Mouse (Mus musculus) left cerebral cortex, adult 18-20 months (tissue): ENCODE measurements at regions not wholly inside any gene's neighbourhood (a gene's known extent, or its start where the extent isn't known, plus 50 kb on each side); places are given as distances from the start of the nearest gene placed in this dataset.
A peak's percentile ranks its signal among the peaks of the same experiment; 100 is the strongest.

Experiments used
- DNase-seq, 2 experiments: peaks; one replicate each; pipeline ENCODE4 v3.0.0; 2021 to 2022; ENCODE audit warnings: low spot score in 2 of 2, mixed read lengths in 1 of 2

DNA sequence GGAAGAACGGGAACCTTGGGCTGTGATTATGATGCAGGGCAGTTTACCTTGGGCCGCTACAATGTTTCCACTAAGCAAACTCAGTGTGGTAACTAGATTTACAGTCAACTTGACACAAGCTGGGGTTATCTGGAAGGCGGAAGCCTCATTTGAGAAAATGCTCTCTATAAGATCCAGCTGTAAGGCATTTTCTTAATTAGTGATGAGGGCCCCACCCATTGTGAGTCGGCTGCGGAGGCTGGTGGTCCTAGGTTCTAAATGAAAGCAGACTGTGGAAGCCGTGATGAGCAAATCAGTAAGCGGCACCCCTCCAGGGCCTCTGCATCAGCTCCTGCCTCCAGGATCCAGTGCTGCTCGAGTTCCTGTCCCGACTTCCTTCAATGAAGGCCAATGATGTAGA, 183.4 kb downstream of the Ly86 start:
- no peak for DNase-seq

DNA sequence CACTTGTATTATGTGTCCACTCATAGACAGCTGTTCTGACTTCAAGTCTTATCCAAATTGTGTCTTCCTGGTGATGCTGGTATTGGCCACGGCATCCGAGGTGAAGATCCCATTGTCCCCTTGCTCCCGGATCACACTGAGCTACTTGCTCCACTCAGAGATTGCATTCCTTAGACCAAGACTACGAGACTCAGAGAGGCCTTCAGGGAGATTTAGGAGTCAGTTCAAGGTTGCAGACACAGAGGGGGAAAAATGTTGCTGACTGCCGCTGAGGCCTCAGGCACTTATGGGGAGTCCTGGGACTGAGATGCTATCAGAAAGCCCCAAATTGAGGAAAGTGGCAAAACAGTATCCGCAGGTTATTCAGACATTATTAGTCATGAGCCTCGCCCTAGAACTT, 183.9 kb downstream of the Ly86 start:
- DNase-seq: no peak

DNA sequence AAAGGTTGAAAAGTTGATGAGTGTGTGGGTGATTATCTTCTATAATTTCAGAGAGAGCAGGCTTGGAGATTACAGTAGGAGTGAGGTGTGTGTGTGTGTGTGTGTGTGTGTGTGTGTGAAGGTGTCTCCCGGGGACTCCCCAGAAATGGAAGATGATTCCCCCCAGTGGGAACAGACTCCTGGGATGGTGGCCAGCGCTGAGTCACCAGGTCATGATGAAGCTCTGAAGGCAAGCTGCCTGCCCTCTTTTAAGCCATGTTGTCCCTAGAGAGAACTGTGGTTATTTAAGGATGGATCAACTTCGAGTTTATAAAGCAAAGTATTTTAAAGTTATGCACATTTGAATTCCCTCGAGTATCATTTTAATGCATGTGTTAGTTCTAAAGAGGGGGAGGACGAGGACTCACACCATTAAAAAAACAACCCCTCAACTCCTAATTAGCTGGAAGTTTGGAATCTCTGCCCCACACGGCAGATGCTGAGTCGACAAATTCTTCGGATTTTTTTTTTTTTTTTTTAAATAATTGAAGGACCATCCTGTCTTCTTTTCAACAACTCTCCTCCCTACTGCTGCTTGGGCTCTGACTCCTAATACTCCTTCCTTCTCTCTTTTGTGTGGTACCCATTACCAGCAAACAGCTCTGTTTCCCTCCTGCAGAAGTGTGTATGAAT, 186.6 kb downstream of the Ly86 start:
- DNase-seq: no peak

DNA sequence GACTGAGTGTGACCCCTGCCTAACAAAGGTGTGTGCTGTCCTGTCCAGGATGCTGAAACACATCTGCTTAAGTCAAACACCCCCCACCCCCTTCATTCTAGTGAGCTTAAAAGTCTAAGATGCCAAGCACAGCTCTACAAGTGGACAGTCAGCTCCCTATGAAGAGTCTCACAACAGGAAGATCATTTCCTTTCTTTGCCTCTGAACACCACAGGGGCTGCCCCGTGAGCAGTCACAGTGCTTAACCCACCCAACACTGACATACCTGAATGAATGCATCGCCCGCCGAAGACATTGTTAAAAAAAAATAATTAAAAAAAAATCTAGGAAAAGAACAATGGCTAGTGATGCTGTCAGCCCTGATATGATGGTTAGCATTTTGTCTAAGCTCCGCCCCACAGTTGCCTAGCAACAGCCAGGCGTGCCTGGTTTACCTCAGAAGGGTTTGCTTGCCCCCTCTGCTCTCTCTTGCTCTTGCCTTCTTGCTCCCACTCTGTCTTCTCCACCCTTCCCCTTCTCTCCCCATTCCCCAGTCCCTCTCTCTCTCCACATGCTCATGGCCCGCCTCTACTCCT, 187.7 kb downstream of the Ly86 start:
- no peak for DNase-seq

DNA sequence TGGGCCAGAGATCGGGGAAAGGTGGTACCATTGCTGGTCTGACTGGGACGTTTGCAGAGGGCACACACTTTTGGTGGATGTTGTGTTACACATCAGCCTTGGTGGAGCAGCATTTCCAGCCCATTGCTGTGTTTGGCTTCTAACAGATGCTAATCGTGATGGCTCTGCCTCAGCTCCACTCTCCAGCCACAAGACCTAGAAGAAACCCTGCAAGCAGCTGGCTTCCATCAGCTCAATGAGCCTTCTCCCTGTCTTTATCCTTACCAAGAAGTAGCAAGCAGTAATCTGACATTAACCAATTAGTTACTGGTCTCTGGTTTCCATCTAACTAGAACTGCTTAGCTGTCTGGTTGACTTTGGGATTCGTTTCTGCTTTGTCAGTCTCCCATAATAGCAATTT, 188.8 kb downstream of the Ly86 start:
- no peak for DNase-seq

DNA sequence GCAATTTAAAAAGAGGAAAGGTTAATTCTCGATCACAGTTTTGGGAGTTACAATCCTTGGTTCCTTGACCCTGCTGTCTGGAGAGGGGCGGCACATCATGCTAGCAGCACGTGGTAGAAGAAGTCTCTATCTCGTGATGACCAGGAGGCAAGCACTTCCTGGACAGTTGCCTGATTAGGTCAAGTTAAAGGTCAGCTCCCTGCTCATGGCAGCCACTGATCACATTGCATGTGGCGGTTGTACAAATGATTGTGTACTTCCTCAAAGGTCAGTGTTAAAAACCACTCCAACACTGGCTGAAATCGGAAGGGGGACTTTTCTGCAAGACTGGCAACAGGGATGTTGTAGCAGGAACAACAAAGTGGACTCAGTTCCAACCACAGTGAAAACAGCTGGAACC, 192.3 kb downstream of the Ly86 start:
- no peak for DNase-seq

DNA sequence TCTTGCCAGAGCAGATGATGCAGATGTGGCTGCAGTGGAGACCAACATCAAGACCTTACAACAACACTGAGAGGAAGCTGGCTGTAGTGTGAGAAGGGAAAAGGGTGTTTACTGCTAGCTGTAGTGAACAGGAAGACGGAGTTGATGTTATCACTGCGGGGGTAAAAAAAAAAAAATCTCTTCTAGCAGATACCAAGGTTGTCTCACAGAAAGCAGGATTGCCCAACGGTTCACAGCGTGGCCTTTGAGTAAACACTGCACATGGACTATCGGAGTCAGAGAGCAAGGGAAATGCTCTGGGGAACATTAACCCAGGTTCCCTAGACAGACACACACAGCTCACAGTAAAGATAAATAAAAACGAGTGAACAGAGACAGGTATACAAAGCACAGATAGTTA, 192.8 kb downstream of the Ly86 start:
- no peak for DNase-seq

DNA sequence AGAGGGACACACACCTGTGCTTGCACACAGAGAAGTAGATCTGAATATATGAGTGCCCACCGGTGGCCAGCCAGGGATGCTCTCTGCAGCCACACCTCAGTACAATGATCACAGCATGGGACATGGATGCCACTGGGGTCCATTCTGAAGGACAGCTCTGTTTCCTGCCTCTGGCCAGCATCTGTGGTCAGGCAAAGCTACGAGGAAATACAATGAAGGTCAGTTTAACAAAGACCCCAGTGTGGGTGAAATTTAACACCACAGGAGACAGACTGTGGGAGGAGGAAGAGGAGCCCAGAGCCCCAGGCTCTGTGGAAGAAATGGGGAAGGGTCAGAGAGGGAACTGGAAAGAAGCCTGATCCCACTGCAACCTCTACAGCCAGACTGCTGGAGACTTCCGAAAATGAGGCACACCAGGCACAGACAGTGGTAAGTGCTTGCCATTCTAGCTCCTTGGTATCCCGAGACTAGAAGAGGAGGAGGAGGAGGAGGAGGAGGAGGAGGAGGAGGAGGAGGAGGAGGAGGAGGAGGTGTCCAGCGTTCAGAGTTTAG, 196.0 kb downstream of the Ly86 start:
- no peak for DNase-seq

DNA sequence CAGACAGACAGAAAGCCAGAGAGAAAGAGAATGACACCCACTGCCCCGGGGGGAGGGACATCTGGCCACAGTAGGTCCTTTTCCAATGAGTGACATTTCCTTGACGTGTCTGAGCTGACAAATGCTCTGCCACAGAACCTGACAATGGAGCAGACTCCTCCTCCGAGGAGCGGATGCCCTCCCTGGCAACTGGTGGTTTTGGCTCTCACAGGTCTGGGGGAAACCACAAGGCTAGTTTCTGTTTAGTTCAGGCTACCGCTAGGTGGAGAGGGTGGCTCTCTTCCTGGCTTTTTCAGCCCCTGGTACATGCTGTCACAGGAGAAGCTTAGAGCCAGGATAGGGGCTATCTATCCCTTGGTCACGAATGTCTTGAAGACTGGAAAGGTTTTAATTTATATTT, 196.7 kb downstream of the Ly86 start:
- DNase-seq: peak; percentile 15 to 21

DNA sequence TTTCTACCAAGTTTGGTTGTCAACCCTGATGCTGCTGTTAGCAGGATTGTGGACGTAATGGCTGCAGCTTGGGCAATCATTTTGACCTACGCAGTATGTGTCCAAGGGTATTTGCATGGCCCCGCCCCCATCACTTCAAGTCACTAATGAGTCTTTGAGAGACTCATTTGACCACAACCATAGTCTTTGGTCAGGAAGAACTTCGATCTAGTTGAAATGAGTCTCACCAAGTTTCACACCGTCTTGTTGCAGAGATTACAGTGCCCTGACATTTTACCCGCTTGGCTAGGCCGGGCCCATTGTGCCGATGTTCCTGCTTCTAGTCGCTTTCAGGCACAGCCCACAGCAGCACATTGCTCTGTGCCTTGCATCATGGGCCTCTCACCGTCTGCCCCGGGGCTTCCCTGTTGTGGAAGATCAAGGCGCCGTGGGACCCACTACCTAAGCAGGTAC, 197.8 kb downstream of the Ly86 start:
- no peak for DNase-seq

DNA sequence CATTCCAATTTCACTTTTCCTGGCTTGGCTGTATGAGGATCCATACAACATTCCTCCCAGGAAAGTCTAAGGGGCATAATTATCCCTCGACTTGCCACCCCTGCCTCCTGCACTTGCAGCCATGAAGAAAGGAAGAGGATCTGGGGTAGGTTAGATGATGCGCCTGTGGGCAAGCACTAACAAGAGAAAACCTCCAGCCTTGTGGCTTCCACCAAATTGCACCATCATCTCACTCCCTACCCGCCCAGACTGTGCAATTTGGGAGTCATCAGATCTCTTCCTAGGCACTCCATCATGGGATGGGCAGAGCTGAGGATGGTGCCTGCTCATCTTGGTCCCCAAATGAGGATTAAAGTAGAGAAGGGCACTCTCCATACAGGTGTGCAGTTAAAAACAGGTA, 198.8 kb downstream of the Ly86 start:
- DNase-seq: no peak

DNA sequence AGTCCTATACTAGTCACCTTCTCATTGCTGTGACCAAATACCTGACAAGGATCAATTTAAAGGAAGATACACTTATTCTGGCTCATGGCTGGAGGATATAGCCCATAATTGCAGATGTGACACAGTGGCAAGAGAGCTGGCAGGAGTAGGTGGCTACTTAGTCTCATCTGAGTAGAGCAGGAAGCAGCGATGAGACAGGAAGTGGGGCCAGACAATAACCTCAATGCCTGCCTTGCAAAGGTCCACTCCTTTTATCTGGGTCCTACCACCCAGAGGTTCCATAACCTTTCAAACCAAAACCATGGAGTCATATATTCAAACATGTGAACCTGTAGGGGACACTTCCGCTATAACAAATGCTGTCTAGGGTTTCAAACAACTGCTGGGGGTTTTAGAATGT, 199.7 kb downstream of the Ly86 start:
- DNase-seq: no peak

DNA sequence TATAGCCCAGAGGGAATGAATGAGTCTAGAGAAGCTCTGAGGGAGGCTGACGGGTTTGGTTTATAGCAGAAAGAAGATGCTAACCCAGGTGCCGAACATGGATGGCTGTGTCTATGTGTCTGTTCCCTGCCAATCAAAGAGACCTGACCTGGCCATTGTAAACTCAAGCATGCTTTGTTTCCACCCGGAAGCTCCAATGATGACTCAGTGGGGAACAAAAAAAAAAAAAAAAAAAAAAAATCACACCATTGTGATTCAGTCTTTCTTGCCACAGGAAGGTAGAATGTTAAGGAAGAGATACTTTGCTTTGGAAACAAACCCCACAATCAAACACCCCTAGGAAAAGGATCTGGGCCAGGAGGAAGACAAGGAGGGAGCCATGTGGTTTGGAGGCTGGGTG, 201.5 kb downstream of the Ly86 start:
- no peak for DNase-seq

DNA sequence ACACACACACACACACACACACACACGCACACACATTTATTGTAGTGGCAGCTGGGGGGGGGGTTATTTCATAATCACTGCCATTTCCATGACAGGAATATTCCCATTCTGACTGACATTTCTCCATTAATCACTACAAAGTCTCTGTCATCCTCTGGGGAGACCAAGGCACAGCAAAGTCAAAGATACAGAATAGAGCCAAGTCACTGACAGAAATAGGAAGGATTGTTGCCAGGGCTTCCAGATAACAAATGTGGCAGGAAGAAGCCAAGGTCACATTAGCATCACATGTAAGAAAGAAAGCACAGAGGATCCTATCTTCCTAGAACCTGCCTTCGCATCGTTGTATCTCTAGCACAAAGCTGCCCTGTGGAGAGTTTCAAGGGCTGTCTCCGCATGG, 205.6 kb downstream of the Ly86 start:
- no peak for DNase-seq

DNA sequence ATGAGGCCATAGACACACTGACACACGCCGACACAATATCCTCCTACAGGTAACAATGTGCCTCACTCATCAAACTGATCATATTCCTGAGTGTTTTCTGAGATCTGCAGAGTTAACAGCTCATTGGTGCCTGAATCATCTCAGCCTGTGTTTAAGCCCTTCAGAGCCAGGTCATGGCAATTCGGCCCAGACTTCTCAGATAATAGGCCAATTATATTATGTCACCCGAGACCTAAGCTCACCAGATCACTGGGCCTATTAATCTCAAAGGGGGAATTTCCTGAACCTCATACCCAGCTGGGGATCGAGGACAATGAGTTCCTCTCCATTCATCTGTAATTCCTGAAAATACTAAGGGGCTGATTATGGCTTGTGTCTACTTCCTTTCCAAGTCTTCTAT, 208.4 kb downstream of the Ly86 start:
- DNase-seq: no peak

DNA sequence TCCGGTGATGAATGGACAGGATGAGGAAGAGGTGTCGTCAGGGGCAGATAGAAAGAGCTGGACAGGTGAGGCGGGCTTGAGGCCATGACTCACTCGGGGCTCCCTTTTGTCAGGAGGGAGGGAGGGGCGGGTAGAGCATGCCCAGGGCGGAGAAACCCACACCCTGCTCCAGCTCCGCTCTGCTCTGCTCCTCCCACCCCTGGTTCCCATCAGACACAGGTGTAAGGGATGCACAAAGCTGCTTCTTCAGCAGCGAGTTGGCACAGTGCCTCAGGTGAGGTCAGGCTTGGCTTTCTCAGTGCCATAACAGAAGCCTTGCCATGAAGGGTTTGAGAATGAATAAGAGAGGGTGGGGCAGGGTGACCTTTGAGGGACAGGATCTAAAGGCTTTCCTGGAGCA, 212.2 kb downstream of the Ly86 start:
- no peak for DNase-seq

DNA sequence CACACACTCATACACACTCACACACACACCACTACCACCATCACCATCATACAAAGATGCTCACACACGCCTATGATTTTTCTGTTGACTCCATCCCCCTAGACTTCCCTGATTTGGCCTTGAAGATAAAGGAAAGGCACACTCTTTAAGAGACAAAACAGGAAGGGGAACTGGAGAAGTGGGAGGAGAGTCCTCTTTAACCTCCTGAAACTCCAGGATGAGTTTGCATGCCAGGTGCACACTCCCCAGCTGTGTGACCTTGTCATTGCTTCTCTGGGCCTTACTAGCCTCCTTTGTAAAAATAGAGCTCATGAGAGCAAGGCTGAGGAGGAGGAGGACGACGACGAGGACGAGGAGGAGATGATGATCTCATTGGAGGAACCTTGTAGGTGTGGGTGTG, 212.8 kb downstream of the Ly86 start:
- no peak for DNase-seq

DNA sequence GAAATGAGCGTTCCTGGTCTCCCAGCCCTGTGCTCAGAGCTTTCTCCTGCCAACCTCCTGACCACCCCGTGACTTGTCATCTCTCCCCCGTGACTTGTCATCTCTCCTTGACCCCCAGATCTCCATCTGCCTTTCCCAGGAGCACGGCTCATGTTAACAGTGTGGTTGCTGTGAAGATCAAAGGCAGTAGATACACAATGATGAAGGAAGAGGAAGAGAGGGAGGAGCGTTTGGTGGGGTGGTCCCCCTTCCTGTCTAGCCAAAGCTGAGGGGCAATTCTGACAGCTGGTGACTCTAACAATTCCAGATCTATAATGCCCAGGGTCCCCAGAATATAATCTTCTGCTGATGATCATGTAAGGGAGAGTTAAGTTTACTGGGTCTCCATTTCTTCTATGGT, 214.0 kb downstream of the Ly86 start:
- no peak for DNase-seq

DNA sequence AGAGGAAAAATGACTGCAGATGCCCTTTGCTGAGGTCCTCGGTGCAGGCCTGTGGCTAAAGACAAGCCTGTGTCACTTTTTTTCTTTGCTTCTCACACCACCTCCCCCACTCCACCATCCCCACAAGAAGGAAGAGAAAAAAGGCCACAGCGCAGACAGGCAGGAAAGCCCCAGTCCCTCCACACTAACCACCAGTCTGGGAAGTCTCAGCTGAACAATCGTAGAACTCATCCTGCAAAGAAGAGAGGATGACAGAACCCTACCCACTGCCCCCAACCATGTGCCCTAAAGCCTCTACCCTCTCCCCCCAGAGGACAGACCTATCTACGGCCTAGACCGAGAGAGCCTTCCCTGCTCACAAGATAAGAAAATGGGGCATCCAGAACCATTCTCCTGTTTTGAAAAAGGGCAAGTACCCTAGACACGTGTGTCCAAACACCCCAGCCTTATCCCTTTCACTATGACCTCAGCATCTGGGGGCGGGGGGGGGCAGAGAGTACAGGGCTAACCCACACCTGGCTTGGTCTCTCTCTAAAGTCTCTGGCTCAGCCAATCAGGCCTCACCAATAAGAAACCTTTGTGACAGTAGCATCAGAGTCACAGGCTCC, 214.8 kb downstream of the Ly86 start:
- no peak for DNase-seq

DNA sequence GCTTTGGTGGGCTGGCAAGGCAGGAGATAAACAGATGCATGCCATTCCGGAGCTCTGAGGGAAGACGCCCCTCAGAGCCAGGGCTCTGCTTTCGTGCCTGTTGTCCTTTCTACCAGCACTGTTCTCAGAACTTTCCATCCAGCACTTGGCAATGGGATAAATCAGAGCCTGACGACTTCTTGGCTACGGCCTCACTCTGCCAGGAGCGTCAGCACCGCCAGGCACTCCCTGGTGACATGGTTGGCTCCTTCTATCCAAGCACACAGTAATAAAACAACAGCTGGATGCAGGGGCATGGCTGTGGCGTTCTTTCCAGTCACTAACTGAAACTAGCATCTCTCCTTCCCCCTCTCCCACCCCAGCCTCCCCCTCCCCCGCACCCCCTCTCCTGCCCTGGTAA, 215.4 kb downstream of the Ly86 start:
- DNase-seq: no peak

DNA sequence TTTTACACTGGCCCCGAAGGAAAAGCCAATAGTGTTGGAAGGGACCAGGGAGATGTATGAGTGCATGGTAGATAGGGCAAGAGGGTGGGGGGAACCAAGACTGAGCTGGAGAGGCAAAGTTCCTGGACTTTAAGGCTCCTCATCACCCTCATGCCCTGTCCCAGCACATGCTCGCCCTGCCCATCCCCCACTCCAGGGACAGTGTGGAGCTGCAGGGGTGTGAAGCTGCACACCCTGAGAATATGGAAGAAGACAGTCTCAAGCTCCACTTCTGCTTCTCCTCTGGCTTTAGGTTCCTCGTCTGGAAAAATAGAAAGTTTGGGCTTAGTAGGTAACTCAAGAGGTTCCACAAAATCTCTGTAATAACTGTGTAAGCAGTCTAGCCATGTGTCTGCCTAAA, 215.8 kb downstream of the Ly86 start:
- DNase-seq: no peak

DNA sequence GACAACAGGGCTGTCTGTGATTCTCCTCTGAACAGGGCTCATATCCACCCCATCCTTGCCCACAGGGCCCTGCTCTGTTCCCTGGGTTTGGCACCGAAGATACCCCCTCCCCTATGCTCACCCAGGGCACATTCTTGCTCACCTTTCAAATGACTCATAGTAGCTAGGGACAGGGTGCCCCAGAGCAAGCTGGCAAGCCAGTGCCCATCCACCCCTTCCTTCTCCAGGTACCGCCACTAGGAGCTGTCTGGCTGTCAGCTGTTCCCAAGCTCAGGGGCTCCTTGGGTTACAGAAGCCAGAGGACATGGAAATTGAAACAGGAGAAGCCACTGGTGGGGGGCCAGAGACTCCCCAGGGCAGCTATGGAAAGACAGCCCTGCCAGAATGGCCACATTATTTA, 216.4 kb downstream of the Ly86 start:
- DNase-seq: no peak

DNA sequence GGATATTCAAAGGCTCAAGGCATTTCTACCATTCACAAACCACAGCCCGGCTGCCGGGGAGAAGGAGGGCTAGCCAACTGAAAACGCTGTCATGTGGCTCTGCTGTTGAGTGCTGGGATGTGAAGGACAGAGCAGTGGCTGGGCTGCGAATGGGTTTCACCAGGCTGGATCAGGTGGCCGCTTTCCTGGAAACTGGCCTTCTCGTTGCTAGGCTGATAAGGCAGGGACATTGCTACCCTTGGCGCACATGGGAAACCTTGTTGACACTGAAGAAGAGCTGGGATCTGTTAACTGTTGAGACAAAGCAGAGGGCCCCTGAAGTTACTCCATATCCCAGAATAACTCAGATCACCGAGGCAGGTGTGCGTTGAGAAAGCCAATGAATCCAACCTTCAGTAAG, 216.1 kb upstream of the Rreb1 start:
- no peak for DNase-seq
